Mouse (Mus musculus) heart, postnatal 25 days (tissue): ENCODE data around the gene 1600002K03Rik. TPM values are rescaled to one million over a fixed set of nuclear protein-coding genes. Genes with fewer than 3 reads are reported as not detected.
A peak's percentile ranks its signal among the peaks of the same experiment; 100 is the strongest.

Source experiments
- DNase-seq: peaks from one replicate; pipeline ENCODE4 v3.0.0; 2022; ENCODE audit warnings: low spot score
- intact Hi-C: fragments of 180-260 bp; cut with DNase I; formaldehyde crosslinking; loops from one replicate; pipeline ENCODE4 v1.15.1; 2025
- total RNA-seq, 2 experiments: library from RNA; stranded (reverse); gene quantifications; 2 replicates each; pipeline ENCODE4 v1.2.3; 2021

The 1600002K03Rik gene
- total RNA-seq, 2 experiments from 2014 or later, result 4.2 to 5.2 TPM

DNA sequence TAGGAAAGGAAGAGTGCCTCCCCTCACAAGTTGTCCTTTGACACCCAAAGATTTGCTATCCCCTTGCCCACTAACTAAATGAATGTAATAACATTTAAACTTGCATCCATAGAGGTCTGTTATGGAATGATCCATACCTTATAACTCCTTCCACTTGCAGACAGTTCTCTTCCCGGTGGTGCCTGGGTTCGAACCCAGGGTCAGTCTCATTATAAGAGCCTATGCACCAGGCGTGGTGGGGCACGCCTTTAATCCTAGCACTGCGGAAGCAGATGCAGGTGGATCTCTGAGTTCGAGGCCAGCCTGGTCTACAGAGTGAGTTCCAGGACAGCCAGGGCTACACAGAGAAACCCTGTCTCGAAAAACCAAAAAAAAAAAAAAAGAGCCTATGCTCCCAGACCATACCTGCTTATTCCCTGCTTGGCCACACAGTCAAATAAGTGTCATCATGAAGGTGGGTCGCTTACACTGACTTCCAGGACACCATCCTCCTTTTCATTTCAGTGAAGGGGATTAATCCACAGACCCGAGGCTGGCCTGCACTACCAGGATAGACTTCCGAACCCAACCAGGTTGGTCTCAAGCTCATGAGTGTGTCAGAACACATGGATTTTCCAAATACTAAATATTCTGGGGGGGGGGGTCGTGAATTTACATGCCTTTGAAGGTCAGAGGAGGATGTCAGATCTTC is 32.6 kb upstream of the 1600002K03Rik start:
- no peak for DNase-seq
- intact Hi-C loops, result loop anchor here (2.0 to 10.0 kb wide), 3 partner anchors 153 to 285 kb away; partner anchors contain the start of genes Cnn2 and Ptbp1

GRCm38 (mm10) chr10:80140666-80141035 is 32.1 kb upstream of the 1600002K03Rik start, which contains the start of gene Cbarp:
Gene Cbarp, minus strand, starts transcription at chr10:80140835.
- intact Hi-C loops, result loop anchor here (2.0 to 10.0 kb wide), 2 partner anchors 178 to 286 kb away; partner anchors contain the start of gene Ptbp1

DNA sequence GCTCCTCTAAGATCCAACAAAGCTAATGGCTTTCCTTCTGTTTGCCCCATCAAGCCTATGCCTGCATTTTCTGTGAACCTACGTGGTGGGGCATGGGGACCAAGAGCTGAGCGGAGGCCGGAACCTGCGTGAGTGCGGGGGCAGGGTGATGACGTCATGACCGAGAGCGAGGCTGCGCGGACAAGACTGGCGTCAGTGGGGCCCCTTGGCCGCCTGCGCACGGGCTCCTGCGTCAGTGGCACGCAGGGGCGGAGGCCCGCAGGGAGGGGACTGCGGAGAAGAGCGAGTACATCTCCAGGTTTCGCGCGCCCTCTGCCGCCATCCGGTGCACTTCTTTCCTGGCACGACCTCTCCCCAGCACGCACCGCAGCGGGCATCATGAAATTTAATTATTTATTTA is 31.5 kb upstream of the 1600002K03Rik start:
- intact Hi-C loops, result loop anchor here (2.0 to 10.0 kb wide), 2 partner anchors 178 to 286 kb away; partner anchors contain the start of gene Ptbp1
- DNase-seq, result peak; percentile 96

More at GRCm38 (mm10) chr10:80140666-80141035, 32.1 kb upstream of the 1600002K03Rik start, which contains the start of gene Cbarp:
- no peak for DNase-seq

DNA sequence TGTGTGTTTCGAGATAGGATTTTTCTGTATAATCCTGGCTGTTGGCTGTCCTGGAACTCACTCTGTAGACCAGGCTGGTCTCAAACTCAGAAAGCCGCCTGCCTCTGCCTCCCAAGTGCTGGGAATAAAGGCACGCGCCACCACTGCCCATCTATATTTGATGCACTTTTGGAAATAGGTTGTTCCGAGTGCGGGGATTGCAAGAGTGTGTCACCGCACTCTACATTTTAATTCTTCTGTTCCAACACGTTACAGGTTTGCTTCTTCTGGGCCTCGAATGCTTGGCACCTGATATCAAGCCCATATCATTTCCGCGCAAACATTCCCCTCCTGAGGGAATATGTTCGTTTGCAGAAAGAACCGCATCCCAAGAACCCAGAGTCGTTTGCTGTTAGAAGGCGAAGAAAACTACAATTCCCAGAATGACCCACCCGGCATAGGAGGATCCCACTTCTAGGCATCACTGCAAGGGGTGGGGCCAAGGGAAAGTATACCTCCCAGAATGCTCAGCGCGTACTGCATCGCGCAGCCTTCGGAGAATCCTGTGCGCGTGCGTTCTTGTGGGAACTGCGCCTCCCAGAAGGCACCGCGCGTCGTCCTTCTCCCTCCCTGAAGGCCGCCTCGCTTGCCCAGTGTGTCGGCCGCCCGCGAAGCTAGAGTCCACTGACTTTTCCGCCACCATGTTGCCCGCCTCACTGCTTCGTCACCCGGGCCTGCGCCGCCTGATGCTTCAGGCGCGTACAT is 30.8 kb upstream of the 1600002K03Rik start:
- peak; percentile 92 for DNase-seq
- intact Hi-C loops, result loop anchor here (2.0 to 10.0 kb wide), 3 partner anchors 25 to 287 kb away; partner anchors contain the start of gene Ptbp1

DNA sequence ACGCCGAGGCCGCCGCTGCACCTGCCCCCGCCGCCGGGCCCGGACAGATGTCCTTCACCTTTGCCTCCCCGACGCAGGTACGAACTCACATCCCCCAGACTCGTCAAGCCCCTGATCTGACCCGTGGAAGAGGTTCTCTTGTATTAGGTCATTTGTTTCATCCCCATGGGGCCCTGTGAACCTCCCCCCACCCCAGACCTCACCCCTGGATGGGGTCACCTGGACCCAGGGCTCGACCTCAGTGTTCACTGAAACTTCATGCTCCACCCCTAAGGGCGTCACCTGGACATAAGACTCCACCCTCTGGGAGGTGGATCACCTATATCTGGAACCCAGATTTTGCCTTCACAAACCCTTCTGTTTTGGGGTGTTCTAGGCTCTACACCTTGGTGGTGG is 30.2 kb upstream of the 1600002K03Rik start:
- intact Hi-C loops, result loop anchor here (2.0 to 10.0 kb wide), 2 partner anchors 26 to 288 kb away; partner anchors contain the start of gene Ptbp1
- no peak for DNase-seq

- no peak for DNase-seq
- intact Hi-C loops, result loop anchor here (2.0 to 10.0 kb wide), 2 partner anchors 27 to 289 kb away; partner anchors contain the start of gene Ptbp1
These were observed 29.1 kb upstream of the 1600002K03Rik start for GRCm38 (mm10) chr10:80143664-80144063.

DNA sequence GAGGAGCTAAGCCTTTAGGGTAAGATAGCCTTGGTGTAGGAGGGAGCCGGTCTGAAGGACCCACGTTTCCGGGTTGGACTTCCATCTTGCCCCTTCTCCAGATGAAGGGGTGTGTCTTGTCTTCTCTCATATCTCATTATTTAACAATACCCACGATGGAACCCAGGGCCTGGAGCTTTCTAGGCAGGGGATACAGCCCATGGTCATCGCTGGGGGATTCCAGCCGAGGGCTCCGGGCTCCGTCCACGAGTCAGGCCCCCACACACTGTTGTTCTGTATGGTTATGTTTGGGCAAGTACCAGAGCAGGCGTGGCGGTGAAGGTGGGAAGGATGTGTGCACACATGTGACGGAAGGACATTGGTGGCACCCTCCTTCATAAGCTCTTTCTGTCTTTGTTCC is 28.6 kb upstream of the 1600002K03Rik start:
- DNase-seq, result no peak
- intact Hi-C loops, result loop anchor here (10.0 kb wide), 1 partner anchor 289 kb away; the partner anchor contains the start of gene Ptbp1

GRCm38 (mm10) chr10:80144864-80145838 is 27.6 kb upstream of the 1600002K03Rik start:
- peak; percentile 55 for DNase-seq
- intact Hi-C loops, result loop anchor here (1.0 to 10.0 kb wide), 2 partner anchors 20 to 290 kb away; partner anchors contain the start of genes Cirbp and Ptbp1

DNA sequence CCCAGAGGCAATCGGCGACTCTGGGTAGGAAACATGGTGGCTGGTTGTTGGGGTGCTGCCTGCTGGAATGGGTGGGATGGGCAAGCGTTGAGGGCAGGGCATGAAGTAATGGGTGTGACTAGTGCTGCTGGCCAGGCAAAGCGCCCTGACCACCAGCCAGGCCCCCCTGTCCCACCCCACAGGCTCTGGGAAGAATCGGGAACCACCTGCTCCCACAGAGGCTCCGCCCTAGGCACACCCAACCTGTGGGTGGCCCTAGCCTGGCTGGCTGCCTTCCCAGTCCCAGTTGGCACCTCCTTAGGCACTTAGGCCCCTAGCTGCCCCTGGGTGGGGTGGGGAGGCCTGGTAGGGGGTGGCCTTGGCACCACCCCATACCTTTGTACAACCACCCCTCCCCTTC is 26.8 kb upstream of the 1600002K03Rik start:
- intact Hi-C loops, result loop anchor here (1.0 to 10.0 kb wide), 2 partner anchors 19 to 291 kb away; partner anchors contain the start of genes Cirbp and Ptbp1
- peak; percentile 50 for DNase-seq

GRCm38 (mm10) chr10:80146568-80147011 is 26.2 kb upstream of the 1600002K03Rik start:
- intact Hi-C loops, result loop anchor here (10.0 kb wide), 1 partner anchor 292 kb away; the partner anchor contains the start of gene Ptbp1
- DNase-seq, result peak; percentile 47

DNA sequence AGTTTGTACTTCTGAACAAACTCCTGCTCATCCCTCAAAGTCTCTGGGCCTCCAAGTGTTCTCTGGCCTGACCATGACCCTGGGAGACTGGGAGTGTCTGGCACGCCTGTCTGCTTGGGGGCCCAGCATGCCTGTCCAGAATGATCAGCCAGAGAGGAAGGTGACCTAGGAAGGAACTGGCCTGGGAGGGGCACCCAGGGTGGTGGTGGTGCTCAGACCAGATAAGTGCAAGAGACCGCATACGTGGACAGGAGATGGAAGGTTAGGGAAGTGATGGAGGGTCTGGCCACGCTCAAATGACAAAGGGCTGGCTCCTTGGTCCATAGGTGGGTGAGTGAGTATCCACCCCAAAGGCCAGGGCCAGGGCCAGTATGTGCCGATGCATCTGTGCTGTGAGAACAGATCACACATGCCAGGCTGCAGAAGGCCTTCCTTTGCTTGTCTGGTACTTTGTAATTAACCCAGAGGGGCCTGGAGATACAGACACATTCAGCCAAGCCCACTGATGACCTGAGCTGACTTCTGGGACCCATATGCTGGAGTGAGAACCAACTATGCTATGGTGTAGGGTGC is 25.5 kb upstream of the 1600002K03Rik start:
- intact Hi-C loops, result loop anchor here (10.0 kb wide), 1 partner anchor 292 kb away; the partner anchor contains the start of gene Ptbp1
- no peak for DNase-seq

DNA sequence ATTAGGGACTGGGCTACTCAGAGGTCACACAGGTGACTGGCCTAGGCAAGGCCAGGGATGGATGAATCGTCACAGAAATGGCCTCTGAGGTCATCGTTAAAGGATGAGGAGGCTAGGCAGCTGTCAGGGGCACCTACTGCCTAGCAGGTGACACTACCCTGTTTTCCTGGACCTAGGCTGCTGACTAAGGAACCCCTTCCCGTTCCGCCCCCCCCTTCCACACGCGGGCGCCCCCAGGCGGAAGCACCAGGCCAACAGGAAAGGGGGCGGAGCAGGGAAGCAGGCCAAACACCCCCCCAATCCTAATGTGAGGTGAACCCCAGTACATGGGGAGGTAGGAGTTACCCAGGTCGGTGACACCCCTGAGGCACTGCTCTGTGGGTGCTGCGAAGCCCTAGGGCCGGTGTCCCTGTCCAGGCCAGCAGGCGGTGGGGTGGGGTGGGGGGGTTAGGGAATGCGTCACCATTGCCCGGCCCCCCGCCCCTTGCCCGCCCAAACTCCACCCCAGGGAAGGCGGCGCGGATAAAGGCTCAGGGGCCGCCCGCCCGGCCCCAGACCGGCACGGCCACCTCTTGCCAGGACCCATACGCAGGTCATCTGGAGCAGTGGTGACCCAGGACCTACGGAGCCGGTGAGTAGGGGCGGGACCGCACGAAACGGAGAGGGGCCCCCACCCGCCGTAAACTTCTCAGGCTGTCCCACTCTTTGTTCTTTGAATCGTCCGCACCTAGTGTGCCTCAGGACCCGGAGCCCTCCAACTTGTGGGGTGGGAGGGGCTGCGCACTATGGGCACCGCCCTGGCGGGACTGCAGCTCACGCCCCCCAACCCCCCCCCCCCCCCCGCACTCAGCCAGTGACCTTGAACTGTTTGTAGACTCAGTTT is 24.8 kb upstream of the 1600002K03Rik start, which contains the start of gene Midn:
TSS of gene Midn (plus strand) at position 554 of the 883 bp plus-strand sequence.
- DNase-seq, result peak; percentile 85
- intact Hi-C loops, result loop anchor here (10.0 kb wide), 1 partner anchor 293 kb away; the partner anchor contains the start of gene Ptbp1

- intact Hi-C loops, result loop anchor here (10.0 kb wide), 1 partner anchor 294 kb away; the partner anchor contains the start of gene Ptbp1
- DNase-seq, result peak; percentile 92
These were observed 24.0 kb upstream of the 1600002K03Rik start for GRCm38 (mm10) chr10:80148610-80149290.

DNA sequence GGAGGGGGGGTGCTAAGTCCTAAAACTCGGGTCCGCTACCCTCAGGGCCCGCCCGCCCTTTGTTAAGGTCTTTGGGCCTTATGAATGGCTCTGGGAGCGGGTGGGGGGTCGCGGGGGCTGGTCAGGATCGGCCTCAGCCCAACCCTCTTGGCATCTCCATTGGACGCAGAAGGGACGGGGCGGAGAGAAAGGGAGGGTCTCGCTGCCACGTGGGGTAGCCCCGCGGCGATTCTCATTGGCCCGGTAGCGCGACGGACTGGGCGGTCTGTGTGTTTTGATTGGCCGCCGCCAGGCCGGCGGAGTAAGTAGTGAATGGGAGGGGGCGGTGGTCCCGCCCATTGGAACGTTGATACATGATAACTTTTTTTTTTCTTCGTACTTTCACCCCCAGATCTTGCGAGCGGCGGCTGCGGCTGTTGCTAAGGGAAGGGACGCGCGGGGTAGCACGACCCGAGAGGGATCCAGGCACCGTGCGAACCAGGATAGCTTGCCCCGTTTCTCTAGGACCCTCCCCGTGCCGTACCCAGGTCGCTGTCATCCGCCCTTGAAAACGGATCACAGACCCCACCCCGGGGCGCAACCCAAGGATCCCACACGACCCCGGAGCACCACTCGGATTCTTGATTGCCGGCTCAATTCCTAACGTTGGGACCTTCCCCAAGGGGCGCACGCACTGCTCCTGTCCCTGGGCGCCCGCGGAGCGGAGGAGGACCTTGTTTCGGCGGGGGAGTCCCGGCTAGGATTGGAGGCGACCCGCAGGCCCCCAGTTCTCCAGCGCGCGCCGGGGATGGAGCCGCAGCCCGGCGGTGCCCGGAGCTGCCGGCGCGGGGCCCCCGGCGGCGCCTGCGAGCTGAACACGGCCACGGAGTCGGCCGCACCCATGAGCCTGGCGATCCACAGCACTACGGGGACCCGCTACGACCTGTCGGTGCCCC is 23.2 kb upstream of the 1600002K03Rik start:
- intact Hi-C loops, result loop anchor here (10.0 kb wide), 1 partner anchor 295 kb away; the partner anchor contains the start of gene Ptbp1

More for the DNA sequence above, 23.2 kb upstream of the 1600002K03Rik start:
- DNase-seq, result peak; percentile 97
